Mouse (Mus musculus) liver, embryonic 14 days (tissue): ENCODE data around the gene Cacnb1. TPM values are rescaled to one million over a fixed set of nuclear protein-coding genes. Genes with fewer than 3 reads are reported as not detected.

Source experiments
- polyA plus RNA-seq: library from polyadenylated mRNA; depleted of rRNA; stranded (reverse); fragments of >200 nt; gene quantifications from 2 replicates; pipeline ENCODE4 v1.2.3, GENCODE M21; 2012; rRNA removed

Gene Cacnb1
- polyA plus RNA-seq, result 0.50 and 0.90 TPM in 2 replicates

DNA sequence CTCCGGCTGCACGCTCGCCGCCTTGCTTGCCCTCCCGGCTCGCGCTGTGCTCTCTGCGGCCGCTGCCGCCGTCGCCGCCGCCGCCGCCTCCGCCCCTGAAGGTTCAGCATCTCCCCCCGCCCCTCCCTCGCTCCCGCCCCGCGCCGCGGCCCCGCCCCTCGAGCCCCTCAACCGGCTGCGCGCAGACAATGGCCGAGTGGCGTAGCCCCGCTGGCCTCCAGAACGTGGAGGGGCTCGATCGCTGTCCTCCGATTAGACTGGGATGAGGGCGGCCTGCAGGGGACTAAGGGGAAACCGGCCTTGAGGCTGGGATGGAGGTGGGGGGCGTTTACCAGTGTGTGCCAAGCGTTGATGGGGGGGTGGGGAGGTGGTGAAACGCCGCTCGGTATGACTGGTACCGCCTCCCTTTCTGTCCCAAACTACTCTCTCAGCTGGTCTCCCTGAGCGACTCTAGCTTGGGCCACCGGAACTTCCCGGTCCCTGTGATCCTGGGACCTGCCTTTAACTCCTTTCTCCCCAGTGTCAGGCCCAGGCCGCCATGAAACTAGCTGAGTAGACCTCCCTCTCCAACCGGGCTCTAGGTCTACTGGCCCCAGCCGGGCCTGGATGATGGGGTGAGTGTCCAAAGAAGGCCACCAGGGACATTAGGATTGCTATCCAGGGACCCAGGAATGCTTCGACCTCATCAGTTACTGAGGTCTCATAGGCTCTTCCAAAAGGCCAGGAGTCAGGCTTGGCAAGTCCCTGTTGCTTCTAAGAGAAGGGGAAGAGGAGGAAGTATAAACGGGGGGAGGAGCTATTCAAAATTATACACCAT lies at the start of gene Cacnb1:
TSS of gene Cacnb1 (minus strand) at position 480 of the 817 bp plus-strand sequence.

DNA sequence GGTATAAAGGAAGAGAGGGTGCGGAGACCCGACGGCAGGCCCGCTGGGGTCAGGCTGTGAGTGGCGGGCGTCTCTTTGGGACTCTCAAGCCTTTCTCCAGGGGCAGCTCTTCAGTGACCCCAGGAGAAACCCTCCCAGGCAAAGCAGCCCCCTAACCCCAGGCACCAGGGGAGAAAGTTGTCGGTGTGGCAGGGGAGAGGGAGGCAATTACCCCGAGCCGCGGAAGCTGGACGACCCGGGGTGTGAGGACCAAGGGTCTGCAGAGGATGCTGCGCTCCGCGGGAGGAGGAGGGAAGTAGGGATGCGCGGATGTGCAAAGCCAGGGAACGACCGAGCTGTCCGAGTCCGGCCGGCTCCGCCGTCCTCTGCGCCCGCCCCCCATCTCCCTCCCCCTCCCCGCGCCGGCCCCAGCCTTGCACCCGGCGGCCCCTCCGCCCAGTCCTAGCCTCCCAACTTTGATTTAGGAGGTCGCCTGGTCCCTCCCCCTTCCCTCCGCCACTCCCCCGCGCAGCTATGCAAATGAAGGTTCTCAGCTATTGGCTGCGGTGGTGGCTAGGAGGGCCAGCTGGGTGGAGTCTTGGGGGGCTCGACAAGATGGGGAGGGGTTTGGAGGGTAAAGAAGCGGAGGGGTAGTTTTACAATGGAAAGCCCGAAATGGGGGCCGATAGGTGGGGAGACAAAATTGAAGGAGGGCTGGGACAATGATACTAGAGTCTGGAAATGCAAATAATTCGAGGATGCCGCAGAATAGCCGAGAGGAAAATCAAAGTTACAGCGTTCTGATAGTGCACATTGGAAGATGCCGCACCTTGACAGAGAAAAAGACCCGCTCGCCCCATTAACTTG lies 30.4 kb upstream of the Cacnb1 start, which contains the start of gene Stac2:
TSS of gene Stac2 (minus strand) at position 474 of the 846 bp plus-strand sequence.

DNA sequence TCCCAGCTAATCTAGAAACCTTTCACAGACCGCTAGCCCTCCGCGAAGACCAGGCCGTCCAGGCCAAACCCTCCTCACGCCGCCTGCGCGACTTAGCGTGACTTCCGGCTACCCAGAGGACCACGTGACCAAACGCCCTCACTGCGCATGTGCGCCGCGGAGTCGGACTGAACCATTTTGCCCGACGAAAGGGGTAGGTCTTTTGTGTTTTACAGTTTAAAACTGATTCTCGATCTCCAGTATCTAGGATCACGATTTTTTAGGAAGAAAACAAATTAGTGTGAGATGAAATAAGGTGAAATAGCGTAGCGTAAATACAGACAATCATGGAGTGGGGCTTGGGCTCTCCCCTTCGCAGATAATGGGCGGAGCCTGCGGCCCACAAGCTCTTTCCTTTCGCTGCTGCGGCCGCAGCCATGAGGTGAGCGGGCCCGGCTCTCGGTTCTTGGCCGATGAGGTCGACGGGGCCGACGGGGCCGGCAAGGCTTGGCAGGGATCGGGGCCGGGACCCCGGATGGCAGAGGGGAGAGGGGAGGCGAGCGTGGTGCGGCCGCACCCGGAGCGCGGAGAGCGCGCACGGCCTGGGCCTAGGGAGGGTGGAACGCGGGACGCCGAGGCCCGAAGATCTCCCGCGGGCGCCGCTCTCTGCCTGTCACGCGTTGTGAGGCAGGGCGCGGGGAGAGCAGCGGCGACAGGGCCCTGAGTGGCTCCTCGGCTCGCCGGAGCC lies 3.9 kb upstream of the Cacnb1 start, which contains the start of gene Rpl19:
TSS of gene Rpl19 (plus strand) at position 141 of the 727 bp plus-strand sequence.

DNA sequence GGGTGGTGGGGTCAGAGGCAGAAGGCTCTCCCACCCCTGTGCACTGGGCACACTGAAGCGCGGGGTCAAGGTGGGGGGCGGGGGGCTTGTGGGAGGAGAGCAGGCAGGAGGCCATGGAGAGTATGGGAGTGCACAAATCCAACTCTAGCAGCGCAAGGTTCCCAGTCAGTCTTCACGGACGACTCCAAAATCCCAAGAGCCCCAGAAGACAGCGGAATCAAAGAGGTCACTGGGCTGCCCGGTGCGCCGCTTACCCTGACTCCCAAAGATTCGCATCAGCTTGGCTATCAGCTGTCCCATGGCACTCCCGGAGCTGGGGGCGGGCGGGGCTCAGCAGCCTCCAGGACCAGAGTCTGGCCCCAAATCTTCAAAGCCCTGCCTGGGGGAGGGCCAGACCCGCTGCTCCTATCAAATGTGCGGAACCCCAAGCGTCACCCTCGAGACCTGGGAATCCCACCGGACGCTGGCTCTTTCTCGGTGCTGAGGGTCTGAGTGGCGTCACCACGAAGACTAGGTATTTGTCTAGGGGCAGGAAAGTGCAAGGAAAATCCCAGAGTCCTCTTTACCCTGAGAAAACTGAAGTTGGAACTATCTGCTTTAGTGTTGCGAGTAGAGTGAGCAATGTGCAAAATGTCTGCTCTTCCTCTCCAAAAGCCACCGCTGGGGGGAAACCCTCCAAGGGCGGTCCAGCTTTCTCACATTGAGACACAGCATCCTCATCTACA lies 27.1 kb downstream of the Cacnb1 start, which contains the start of gene Arl5c:
TSS of gene Arl5c (minus strand) at position 618 of the 725 bp plus-strand sequence.

DNA sequence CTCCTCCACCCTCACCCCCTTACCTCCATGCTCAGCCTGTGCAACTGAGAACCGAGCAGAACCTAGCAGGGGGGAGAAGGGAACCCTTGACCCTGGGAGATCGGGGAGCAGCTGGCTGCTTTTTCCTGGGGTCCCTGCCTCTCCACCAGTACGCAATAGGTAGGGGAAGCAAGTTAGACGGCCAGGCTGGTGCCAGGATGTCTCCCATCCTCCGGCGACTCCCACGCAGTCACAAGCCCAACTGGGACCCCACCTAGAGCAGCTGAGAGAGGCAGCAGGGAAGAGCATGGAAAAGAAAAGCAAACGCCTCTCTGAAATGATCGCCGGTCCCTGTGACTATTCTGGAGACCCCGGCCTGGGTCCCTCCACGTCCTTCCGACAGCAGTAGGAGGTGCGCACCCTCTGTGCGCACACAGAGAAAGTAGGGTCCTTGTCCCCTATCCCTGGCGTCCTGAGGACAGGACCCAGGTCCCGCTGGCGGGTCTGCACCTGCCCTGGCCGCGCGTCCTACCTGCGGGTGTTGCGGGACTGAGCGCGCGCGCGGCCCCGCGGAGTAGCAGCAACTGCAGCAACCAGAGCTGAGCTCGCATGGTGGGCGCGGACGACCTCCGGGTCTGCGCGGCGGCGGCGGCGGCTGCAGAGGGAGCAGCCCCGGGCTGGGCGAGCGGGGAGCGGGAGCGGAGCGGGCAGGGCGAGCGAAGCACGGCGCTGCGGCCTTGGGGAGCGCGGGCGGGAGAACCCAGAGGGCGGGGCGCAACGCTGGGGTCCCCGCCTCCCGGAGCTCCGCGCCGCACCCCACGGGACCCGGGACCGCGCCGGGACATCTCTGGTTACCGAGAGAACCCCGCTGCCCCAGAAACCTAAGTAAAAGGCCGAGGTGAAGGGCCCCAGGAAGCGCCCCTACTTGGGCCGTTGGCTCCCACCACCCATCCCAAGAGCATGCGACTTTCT lies 36.8 kb downstream of the Cacnb1 start, which contains the start of gene Plxdc1:
TSS of gene Plxdc1 (minus strand) at position 718 of the 951 bp plus-strand sequence.

Other genes starting within 250 kb of the Cacnb1 start
- 0.06 TPM in 1 of 2 replicates, not detected in the other for gene 1700001P01Rik, start 247.1 kb downstream of the Cacnb1 start, polyA plus RNA-seq
- gene Rpl23, start 240.6 kb downstream of the Cacnb1 start, polyA plus RNA-seq, result 582 and 642 TPM in 2 replicates
- 17.7 and 19.5 TPM in 2 replicates for gene Lasp1, start 224.0 kb downstream of the Cacnb1 start, polyA plus RNA-seq
- 0.51 and 0.73 TPM in 2 replicates for gene B230217C12Rik, start 182.3 kb downstream of the Cacnb1 start, polyA plus RNA-seq
- gene Fbxo47, start 138.9 kb downstream of the Cacnb1 start, polyA plus RNA-seq, result 0.22 and 0.24 TPM in 2 replicates
- gene Plxdc1, start 36.6 kb downstream of the Cacnb1 start, polyA plus RNA-seq, result 0.27 and 0.35 TPM in 2 replicates
- 2.2 and 2.9 TPM in 2 replicates for gene Arl5c, start 26.9 kb downstream of the Cacnb1 start, polyA plus RNA-seq
- gene Rpl19, start 3.7 kb upstream of the Cacnb1 start, polyA plus RNA-seq, result 1,065 and 1,104 TPM in 2 replicates
- 0.01 TPM in 1 of 2 replicates, not detected in the other for gene Stac2, start 30.4 kb upstream of the Cacnb1 start, polyA plus RNA-seq
- 2.4 and 2.5 TPM in 2 replicates for gene Fbxl20, start 127.4 kb upstream of the Cacnb1 start, polyA plus RNA-seq
- gene Med1, start 170.3 kb upstream of the Cacnb1 start, polyA plus RNA-seq, result 9.7 and 12.2 TPM in 2 replicates
- 9.6 and 11.0 TPM in 2 replicates for gene Cdk12, start 180.0 kb upstream of the Cacnb1 start, polyA plus RNA-seq